ENCODE assay signal across 30 mouse cellular contexts in genomic region chr5:39458116-39458525, GRCm38 (mm10).
DNase-seq lines count a peak whose midpoint lies in the region; ATAC-seq and TF ChIP-seq lines count a peak whose summit lies in the region.
"Had no signal": no experiment of that assay in that cellular context is flagged by ENCODE, and none has a peak within 500 bp of the region (broad histone marks: within the 10 kb centered on the region; RNA-seq: fewer than 3 reads in every experiment).

No protein-coding gene starts in this region.

- no peak overlapping the region for H3K27ac ChIP-seq in kidney, embryonic 14.5 days (ENCODE audit: low read depth, low read length)
- no peak overlapping the region; the same call in 1 of the 2 replicates for H3K27ac ChIP-seq in cerebellum, adult 2 months (ENCODE audit: insufficient read depth, low read length)
- H3K27ac ChIP-seq: embryonic facial prominence, embryonic 12.5 days; forebrain, embryonic 10.5 days; forebrain, embryonic 15.5 days; hindbrain, embryonic 10.5 days; hindbrain, embryonic 15.5 days; layer of hippocampus, adult 2 months; liver, embryonic 13.5 days; macrophage; midbrain, embryonic 13.5 days; neural tube, embryonic 15.5 days had no signal

- TF ChIP-seq CTCF in cerebellum, adult 2 months (IDR thresholded peaks at IDR 0.05; ENCODE audit: borderline replicate concordance, insufficient read depth, low read depth, low read length): no peak

- no peak for DNase-seq in kidney, adult 9 months
- DNase-seq in cerebellum, adult 11 months: peak; percentile 79
- peak; percentile 76 to 97 for DNase-seq in cerebellum, adult 2 months
- peak; percentile 66 to 86 for DNase-seq in cerebellum, postnatal 14 days
- DNase-seq in lung, postnatal 14 days: no peak
- no peak for DNase-seq in retina, embryonic 14.5 days (ENCODE audit: low spot score)
- DNase-seq in right cerebral cortex, adult 18-20 months: no peak
- DNase-seq: adrenal gland, postnatal 25 days; heart, postnatal 14 days; kidney, adult 2 months; kidney, postnatal 36 days; left cerebral cortex, postnatal 4 days; liver, embryonic 13.5 days; lung, adult 18-20 months; spleen, adult 18-20 months; thymus, adult 2 months; thymus, postnatal 4 days had no signal

- H3K9me3 ChIP-seq in kidney, embryonic 14.5 days (ENCODE audit: control insufficient read depth, low read length): no peaks in the 10 kb centered on the region
- H3K9me3 ChIP-seq: embryonic facial prominence, embryonic 12.5 days; forebrain, embryonic 10.5 days; forebrain, embryonic 15.5 days; hindbrain, embryonic 10.5 days; hindbrain, embryonic 15.5 days; liver, embryonic 13.5 days; midbrain, embryonic 13.5 days; neural tube, embryonic 15.5 days had no signal

- 55% methylated on average over 2 of the region's 2 CpGs for WGBS in kidney, embryonic 14.5 days
- WGBS in cerebellum, adult 2 months: 10% methylated on average over 2 of the region's 2 CpGs

- no peaks in the 10 kb centered on the region for H3K36me3 ChIP-seq in kidney, embryonic 14.5 days (ENCODE audit: control insufficient read depth, insufficient read depth, low read length)
- H3K36me3 ChIP-seq: embryonic facial prominence, embryonic 12.5 days; forebrain, embryonic 10.5 days; forebrain, embryonic 15.5 days; hindbrain, embryonic 10.5 days; hindbrain, embryonic 15.5 days; liver, embryonic 13.5 days; midbrain, embryonic 13.5 days; neural tube, embryonic 15.5 days had no signal

- TF ChIP-seq POLR2A in cerebellum, adult 2 months (IDR thresholded peaks at IDR 0.05; ENCODE audit: borderline replicate concordance, insufficient read depth, low read length): no peak

- H3K4me3 ChIP-seq in kidney, embryonic 14.5 days (ENCODE audit: low read length): no peak overlapping the region
- no peak overlapping the region for H3K4me3 ChIP-seq in cerebellum, adult 2 months (replicated peaks; ENCODE audit: insufficient read depth, low read depth, low read length)
- H3K4me3 ChIP-seq: embryonic facial prominence, embryonic 12.5 days; forebrain, embryonic 10.5 days; forebrain, embryonic 15.5 days; hindbrain, embryonic 10.5 days; hindbrain, embryonic 15.5 days; layer of hippocampus, adult 2 months; liver, embryonic 13.5 days; midbrain, embryonic 13.5 days; neural tube, embryonic 15.5 days had no signal

- no peaks in the 10 kb centered on the region for H3K4me1 ChIP-seq in kidney, embryonic 14.5 days (ENCODE audit: control insufficient read depth, insufficient read depth, low read length)
- H3K4me1 ChIP-seq in cerebellum, adult 2 months (ENCODE audit: control insufficient read depth, insufficient read depth, low read length): peaks cover 11% of the 10 kb centered on the region; the same call in 1 of the 2 replicates
- H3K4me1 ChIP-seq: embryonic facial prominence, embryonic 12.5 days; forebrain, embryonic 10.5 days; forebrain, embryonic 15.5 days; hindbrain, embryonic 10.5 days; hindbrain, embryonic 15.5 days; liver, embryonic 13.5 days; midbrain, embryonic 13.5 days; neural tube, embryonic 15.5 days had no signal

- no peaks in the 10 kb centered on the region for H3K27me3 ChIP-seq in kidney, embryonic 14.5 days (ENCODE audit: control insufficient read depth, insufficient read depth, low read length)
- H3K27me3 ChIP-seq in cerebellum, adult 2 months (ENCODE audit: control insufficient read depth, insufficient read depth, low read length): no peaks in the 10 kb centered on the region
- H3K27me3 ChIP-seq: embryonic facial prominence, embryonic 12.5 days; forebrain, embryonic 15.5 days; hindbrain, embryonic 15.5 days; liver, embryonic 13.5 days; midbrain, embryonic 13.5 days; neural tube, embryonic 15.5 days had no signal

- ATAC-seq in kidney, embryonic 14.5 days (ENCODE audit: low FRiP score, low TSS enrichment): peak; percentile 35; the same call in 1 of the 2 replicates
- ATAC-seq: CD4-positive, CD25-positive, alpha-beta regulatory T cell, adult 4 months; forebrain, embryonic 15.5 days; inflammation-experienced regulatory T-cells, adult 6 months; lung, postnatal 0 days; midbrain, embryonic 13.5 days had no signal

- H3K4me2 ChIP-seq in kidney, embryonic 14.5 days (replicated peaks; ENCODE audit: low read depth, low read length): no peak overlapping the region
- H3K4me2 ChIP-seq: embryonic facial prominence, embryonic 12.5 days; forebrain, embryonic 15.5 days; hindbrain, embryonic 15.5 days; liver, embryonic 13.5 days; midbrain, embryonic 13.5 days; neural tube, embryonic 15.5 days had no signal

- H3K9ac ChIP-seq in kidney, embryonic 14.5 days (ENCODE audit: low read depth, low read length): no peak overlapping the region
- H3K9ac ChIP-seq: embryonic facial prominence, embryonic 12.5 days; forebrain, embryonic 15.5 days; hindbrain, embryonic 15.5 days; liver, embryonic 13.5 days; midbrain, embryonic 13.5 days; neural tube, embryonic 15.5 days had no signal

Comparison
In these comparisons a context has a peak if more than half of its experiments do, and no peak if none do; other contexts are left out.
1. DNase-seq: peak in cerebellum, adult 11 months (single experiment), cerebellum, adult 2 months (2 of 2) and cerebellum, postnatal 14 days (2 of 2); none in kidney, adult 9 months (single experiment), lung, postnatal 14 days (single experiment), retina, embryonic 14.5 days (single experiment) and right cerebral cortex, adult 18-20 months (single experiment).